Mouse (Mus musculus) embryonic facial prominence, embryonic 14.5 days (tissue): ENCODE data around the gene B4galt3. TPM values are rescaled to one million over a fixed set of nuclear protein-coding genes. Genes with fewer than 3 reads are reported as not detected.
A peak's percentile ranks its signal among the peaks of the same experiment; 100 is the strongest.

Source experiments
- ATAC-seq: fragments of 200-750 bp; cut with Nextera tagmentation; 2 replicates; pipeline ENCODE4 v1.8.0; 2017; ENCODE audit warnings: low read depth, moderate number of reproducible peaks, moderate TSS enrichment
- DNase-seq: peaks from one replicate; pipeline ENCODE4 v3.0.0-alpha.2; 2015; ENCODE audit warnings: low spot score
- H3K27ac ChIP-seq: fragments of 300-500 bp; sonication (generic); replicated peaks from 2 replicates; pipeline ENCODE4 v1.5.1; 2014; ENCODE audit warnings: low read depth, mild to moderate bottlenecking, low read length, moderate library complexity
- H3K27me3 ChIP-seq: fragments of 300-500 bp; sonication (generic); replicated peaks from 2 replicates; pipeline ENCODE4 v1.6.1; 2014; ENCODE audit warnings: low read length; ENCODE audit not compliant: control insufficient read depth, insufficient read depth
- H3K36me3 ChIP-seq: fragments of 300-500 bp; sonication (generic); 2 replicates; pipeline ENCODE4 v1.6.1; 2014; ENCODE audit warnings: low read length, mixed read lengths; ENCODE audit not compliant: control insufficient read depth, insufficient read depth
- H3K4me1 ChIP-seq: fragments of 300-500 bp; sonication (generic); 2 replicates; pipeline ENCODE4 v1.6.1; 2014; ENCODE audit warnings: antibody characterized with exemption, low read length; ENCODE audit not compliant: control insufficient read depth, insufficient read depth
- H3K4me2 ChIP-seq: fragments of 300-500 bp; sonication (generic); 2 replicates; pipeline ENCODE4 v1.6.1; 2014; ENCODE audit warnings: low read depth, mild to moderate bottlenecking, low read length, moderate library complexity, mixed read lengths
- H3K4me3 ChIP-seq: fragments of 300-500 bp; sonication (generic); 2 replicates; pipeline ENCODE4 v1.5.1; 2014; ENCODE audit warnings: low read depth, mild to moderate bottlenecking, low read length
- H3K9ac ChIP-seq: fragments of 300-500 bp; sonication (generic); 2 replicates; pipeline ENCODE4 v1.6.1; 2014; ENCODE audit warnings: low read depth, mild to moderate bottlenecking, low read length, moderate library complexity, mixed read lengths
- H3K9me3 ChIP-seq: fragments of 300-500 bp; sonication (generic); 2 replicates; pipeline ENCODE4 v1.6.1; 2016; ENCODE audit warnings: low read length; ENCODE audit not compliant: control insufficient read depth
- WGBS: fragments of 180-500 bp; shearing (Covaris S2); extraction: QIAGEN DNeasy Blood & Tissue Kit; methylation state at CpG from one replicate; pipeline ENCODE4 v1.1.7; 2014; 5-methylcytosine and 5-hydroxymethylcytosine counted together
- polyA plus RNA-seq: library from polyadenylated mRNA; unstranded; fragments of >200 nt; fragmentation: Nextera tagmentation; extraction: Ambion mirVana; gene quantifications from 2 replicates; pipeline ENCODE4 v1.2.1, GENCODE M21; 2014

The B4galt3 gene
- polyA plus RNA-seq, 1 experiment from 2014 or later = 60.2 TPM

- DNase-seq = no peak
- 18% methylated on average over 5 of the region's 5 CpGs for WGBS
- 0 out of 2 replicates have a peak, but pooled peaks cover 3% of the 10 kb centered on the region for H3K36me3 ChIP-seq
- no peaks in the 10 kb centered on the region for H3K4me1 ChIP-seq
- no peaks in the 10 kb centered on the region for H3K27me3 ChIP-seq
- no peak for ATAC-seq
- no peaks in the 10 kb centered on the region for H3K9me3 ChIP-seq
- no peak overlapping the region for H3K4me3 ChIP-seq
- no peak overlapping the region for H3K27ac ChIP-seq
- no peak overlapping the region for H3K4me2 ChIP-seq
- no peak overlapping the region for H3K9ac ChIP-seq
These were observed 50.0 kb downstream of the B4galt3 start for GRCm38 (mm10) chr1:171320151-171320550.

DNA sequence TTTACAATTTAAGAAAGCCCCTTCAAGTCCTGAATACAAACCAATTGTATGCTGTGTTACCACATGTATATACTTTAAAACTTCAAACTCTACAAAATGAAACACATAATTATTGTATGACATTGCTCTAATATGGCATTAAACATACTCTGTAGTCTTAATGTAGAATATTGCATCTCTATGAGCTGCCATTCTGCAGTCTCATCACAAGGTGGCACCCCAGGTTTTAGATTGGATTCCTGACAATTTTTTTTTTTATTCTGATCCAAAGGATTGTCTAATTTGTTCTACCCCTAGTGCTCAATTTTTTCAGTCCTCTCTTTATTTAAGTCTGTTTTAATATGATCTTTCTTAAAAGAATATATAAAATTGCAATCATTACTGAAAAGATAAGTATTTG is 51.3 kb downstream of the B4galt3 start:
- ATAC-seq (no peak), DNase-seq (peak; percentile 34)
- Histone ChIP-seq H3K36me3 (0 out of 2 replicates have a peak, but pooled peaks cover 3% of the 10 kb centered on the region), H3K27me3 (no peaks in the 10 kb centered on the region), H3K4me3 (no peak overlapping the region), H3K4me1 (no peaks in the 10 kb centered on the region), H3K27ac (no peak overlapping the region), H3K9ac (no peak overlapping the region), H3K4me2 (no peak overlapping the region), H3K9me3 (no peaks in the 10 kb centered on the region)

DNA sequence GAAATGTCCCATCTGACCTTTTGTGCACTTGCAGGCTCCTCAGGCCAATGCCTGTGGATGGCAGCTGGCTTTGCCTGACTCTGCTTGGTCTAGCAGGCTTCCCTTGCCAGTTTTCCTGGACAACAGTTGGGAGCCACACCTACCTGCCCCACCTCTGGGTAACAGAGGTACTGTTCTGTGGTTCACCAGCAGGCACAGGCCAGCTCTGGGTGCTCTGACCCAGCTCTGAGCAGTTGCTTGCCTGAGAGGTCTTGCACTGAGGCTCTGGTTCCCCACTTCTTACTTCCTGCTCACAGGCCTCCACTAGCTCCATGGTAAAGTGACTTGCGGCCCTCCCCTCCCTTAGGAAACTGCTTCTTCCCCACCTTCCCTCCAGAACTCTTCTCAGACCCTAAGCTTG is 51.9 kb downstream of the B4galt3 start:
- 78% methylated on average over 1 of the region's 1 CpGs for WGBS
- Histone ChIP-seq H3K9ac (no peak overlapping the region), H3K9me3 (no peaks in the 10 kb centered on the region), H3K36me3 (0 out of 2 replicates have a peak, but pooled peaks cover 3% of the 10 kb centered on the region), H3K27me3 (no peaks in the 10 kb centered on the region), H3K4me3 (no peak overlapping the region), H3K4me2 (no peak overlapping the region), H3K27ac (no peak overlapping the region), H3K4me1 (no peaks in the 10 kb centered on the region)
- DNase-seq (no peak), ATAC-seq (no peak)

DNA sequence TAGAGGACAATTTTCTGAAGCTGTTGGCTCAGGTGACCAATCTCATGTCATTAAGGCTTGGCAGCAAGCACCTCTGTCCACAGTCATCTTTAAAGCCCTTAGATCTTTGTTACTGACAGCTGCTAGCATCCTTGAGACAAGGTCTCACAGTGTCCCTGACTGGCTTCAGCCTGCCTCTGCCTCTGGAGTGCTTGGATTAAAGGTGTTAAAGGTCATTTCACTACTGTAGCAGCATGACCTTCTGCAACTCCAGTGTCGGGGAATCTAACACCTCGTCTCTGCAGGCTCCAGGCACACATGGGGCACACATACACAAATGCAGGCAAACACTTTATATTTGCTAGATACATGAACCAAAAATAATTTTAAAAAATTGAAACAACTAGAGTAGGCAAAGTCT is 55.4 kb downstream of the B4galt3 start:
- Histone ChIP-seq H3K4me3 (no peak overlapping the region), H3K9me3 (no peaks in the 10 kb centered on the region), H3K4me2 (no peak overlapping the region), H3K27ac (no peak overlapping the region), H3K4me1 (peaks cover 11% of the 10 kb centered on the region; the same call in 1 of the 2 replicates), H3K27me3 (no peaks in the 10 kb centered on the region), H3K9ac (no peak overlapping the region), H3K36me3 (0 out of 2 replicates have a peak, but pooled peaks cover 3% of the 10 kb centered on the region)
- 82% methylated on average over 2 of the region's 2 CpGs for WGBS
- DNase-seq (no peak), ATAC-seq (no peak)

Other genes starting within 250 kb of the B4galt3 start
- gene Fcgr3, start 205.4 kb upstream of the B4galt3 start, polyA plus RNA-seq = 20.5 and 25.0 TPM in 2 replicates
- gene Cfap126, start 156.4 kb upstream of the B4galt3 start, polyA plus RNA-seq = 4.4 and 12.3 TPM in 2 replicates
- gene Sdhc, start 119.7 kb upstream of the B4galt3 start, polyA plus RNA-seq = 276 and 291 TPM in 2 replicates
- 9.6 and 11.2 TPM in 2 replicates for gene Mpz, start 119.6 kb upstream of the B4galt3 start, polyA plus RNA-seq
- 11.3 and 14.7 TPM in 2 replicates for gene Pcp4l1, start 74.1 kb upstream of the B4galt3 start, polyA plus RNA-seq
- gene Nr1i3, start 56.4 kb upstream of the B4galt3 start, polyA plus RNA-seq = 0.15 and 0.17 TPM in 2 replicates
- 25.4 and 28.7 TPM in 2 replicates for gene Tomm40l, start 47.8 kb upstream of the B4galt3 start, polyA plus RNA-seq
- gene Apoa2, start 45.3 kb upstream of the B4galt3 start, polyA plus RNA-seq = 1.9 TPM in 2 replicates
- 92.7 and 100 TPM in 2 replicates for gene Fcer1g, start 36.0 kb upstream of the B4galt3 start, polyA plus RNA-seq
- 11.7 and 13.1 TPM in 2 replicates for gene Adamts4, start 19.9 kb upstream of the B4galt3 start, polyA plus RNA-seq
- gene Ndufs2, start 18.9 kb upstream of the B4galt3 start, polyA plus RNA-seq = 233 and 246 TPM in 2 replicates
- gene Ppox, start 10.9 kb downstream of the B4galt3 start, polyA plus RNA-seq = 44.3 and 53.0 TPM in 2 replicates
- gene Usp21, start 17.7 kb downstream of the B4galt3 start, polyA plus RNA-seq = 64.2 and 74.3 TPM in 2 replicates
- gene Ufc1, start 24.7 kb downstream of the B4galt3 start, polyA plus RNA-seq = 110 and 117 TPM in 2 replicates
- 46.0 and 52.1 TPM in 2 replicates for gene Dedd, start 58.8 kb downstream of the B4galt3 start, polyA plus RNA-seq
- gene Nit1, start 75.3 kb downstream of the B4galt3 start, polyA plus RNA-seq = 28.8 and 29.7 TPM in 2 replicates
- gene Pfdn2, start 75.3 kb downstream of the B4galt3 start, polyA plus RNA-seq = 49.1 and 49.5 TPM in 2 replicates
- 2.2 and 3.0 TPM in 2 replicates for gene Klhdc9, start 90.5 kb downstream of the B4galt3 start, polyA plus RNA-seq
- gene Nectin4, start 99.8 kb downstream of the B4galt3 start, polyA plus RNA-seq = 7.7 and 10.7 TPM in 2 replicates
- 1.9 and 2.0 TPM in 2 replicates for gene Arhgap30, start 118.6 kb downstream of the B4galt3 start, polyA plus RNA-seq
- 68.9 and 84.9 TPM in 2 replicates for gene Usf1, start 141.0 kb downstream of the B4galt3 start, polyA plus RNA-seq
- gene Tstd1, start 148.5 kb downstream of the B4galt3 start, polyA plus RNA-seq = 2.0 and 3.6 TPM in 2 replicates
- 27.0 and 29.5 TPM in 2 replicates for gene F11r, start 167.2 kb downstream of the B4galt3 start, polyA plus RNA-seq
- 13.8 TPM in 2 replicates for gene Alyref2, start 233.2 kb downstream of the B4galt3 start, polyA plus RNA-seq